Mouse (Mus musculus) ES-E14 (cell line): ENCODE measurements around the gene Iqcn.

Experiments
- CHD2 ChIP-seq: IDR thresholded peaks from 2 replicates; pipeline ENCODE4 v1.6.1; 2014; ENCODE audit warnings: mild to moderate bottlenecking, low read depth, low read length, inconsistent platforms
- MAFK ChIP-seq: IDR thresholded peaks from 2 replicates; pipeline ENCODE4 v1.6.1; 2014; ENCODE audit warnings: mild to moderate bottlenecking, low read depth, low read length, inconsistent platforms; ENCODE audit not compliant: insufficient read depth
- ZC3H11A ChIP-seq: IDR thresholded peaks from 2 replicates; pipeline ENCODE4 v1.6.1; 2012; ENCODE audit warnings: low read depth, mild to moderate bottlenecking, inconsistent platforms, low read length, borderline replicate concordance

- no peak for TF ChIP-seq MAFK
- no peak; the same call in 1 of the 2 replicates for TF ChIP-seq CHD2
- no peak for TF ChIP-seq ZC3H11A
These were observed 7.0 kb upstream of the Iqcn start for GRCm38 (mm10) chr8:70696019-70696885.
